Mouse (Mus musculus): ENCODE data around the gene Tnni2.

Tnni2 gene

DNA sequence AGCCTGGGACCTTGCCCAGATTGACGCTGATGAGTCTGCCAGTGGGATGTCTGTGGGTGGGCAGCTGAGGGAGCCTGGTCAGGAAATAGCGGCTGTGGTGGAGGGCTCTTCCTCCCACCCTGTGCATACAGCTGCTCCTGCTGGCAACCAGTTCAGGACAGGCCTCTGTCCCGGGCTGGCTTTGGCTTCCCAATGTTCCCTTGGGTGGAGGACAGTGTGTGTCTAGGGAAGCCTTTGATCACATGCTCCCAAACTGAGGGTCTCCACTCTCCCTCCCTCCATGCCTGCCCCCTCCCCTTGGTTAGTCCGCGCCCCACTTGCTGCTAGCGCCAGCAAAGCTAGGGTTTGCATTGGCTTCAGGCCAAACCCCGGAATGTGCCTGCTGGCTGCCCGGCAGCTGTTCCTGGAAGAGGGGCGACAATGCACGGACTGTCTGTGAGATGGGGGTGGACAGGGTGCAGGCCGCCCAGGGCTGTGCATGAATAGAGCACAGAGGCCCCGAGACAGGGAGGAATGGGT, 11.4 kb upstream of the Tnni2 start:
- no peak for DNase-seq (ENCODE audit: low spot score)

DNA sequence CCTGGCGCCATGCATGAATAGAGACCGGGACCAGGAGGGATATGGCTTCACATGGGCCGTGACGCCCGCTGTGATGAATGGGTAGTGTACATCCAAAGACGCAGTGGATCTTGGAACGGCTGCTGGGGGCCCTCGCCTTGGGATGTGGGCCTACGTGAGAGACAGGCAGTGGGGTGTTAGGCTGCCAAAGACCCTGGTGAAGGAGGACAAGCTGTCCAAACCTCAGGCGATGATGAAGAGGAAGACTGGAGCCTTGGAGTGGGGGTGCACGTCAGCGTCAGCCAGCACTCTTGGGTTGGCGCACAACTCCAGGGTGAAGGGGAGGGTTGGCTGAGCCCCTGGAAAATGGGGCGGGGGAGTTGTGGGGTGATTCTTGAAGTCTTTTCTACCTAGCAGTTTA, 10.5 kb upstream of the Tnni2 start:
- no peak for DNase-seq (ENCODE audit: low spot score)

DNA sequence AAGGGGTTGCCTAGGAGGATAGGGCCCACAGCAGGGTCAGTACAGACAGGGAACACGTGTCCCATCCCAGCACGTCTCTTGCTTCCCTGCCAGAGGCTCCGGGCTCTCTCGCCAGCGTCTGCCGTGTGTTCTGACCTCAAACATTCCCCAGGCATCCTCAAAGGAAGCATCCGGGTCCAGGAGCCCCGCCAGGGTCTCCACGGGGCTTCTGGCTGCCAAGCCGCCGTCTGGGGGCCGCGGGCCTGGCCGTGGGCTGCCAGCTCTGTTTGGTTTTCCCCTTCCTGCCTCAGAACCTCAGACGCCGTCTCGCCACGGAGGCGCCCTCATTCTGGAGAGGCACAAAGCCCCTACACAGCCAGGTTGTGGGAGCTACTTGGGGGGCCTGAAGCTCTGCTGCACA, 8.0 kb upstream of the Tnni2 start:
- no peak for DNase-seq (ENCODE audit: low spot score)

- no peak for DNase-seq (ENCODE audit: low spot score)
Measured at GRCm38 (mm10) chr7:142434137-142434865, 7.3 kb upstream of the Tnni2 start, which contains the start of gene Syt8. Gene Syt8, plus strand, starts transcription at chr7:142434850.

GRCm38 (mm10) chr7:142435524-142435923, 6.1 kb upstream of the Tnni2 start:
- peak; percentile 93 for DNase-seq (ENCODE audit: low spot score)

GRCm38 (mm10) chr7:142437324-142437723, 4.3 kb upstream of the Tnni2 start:
- no peak for DNase-seq (ENCODE audit: low spot score)

DNA sequence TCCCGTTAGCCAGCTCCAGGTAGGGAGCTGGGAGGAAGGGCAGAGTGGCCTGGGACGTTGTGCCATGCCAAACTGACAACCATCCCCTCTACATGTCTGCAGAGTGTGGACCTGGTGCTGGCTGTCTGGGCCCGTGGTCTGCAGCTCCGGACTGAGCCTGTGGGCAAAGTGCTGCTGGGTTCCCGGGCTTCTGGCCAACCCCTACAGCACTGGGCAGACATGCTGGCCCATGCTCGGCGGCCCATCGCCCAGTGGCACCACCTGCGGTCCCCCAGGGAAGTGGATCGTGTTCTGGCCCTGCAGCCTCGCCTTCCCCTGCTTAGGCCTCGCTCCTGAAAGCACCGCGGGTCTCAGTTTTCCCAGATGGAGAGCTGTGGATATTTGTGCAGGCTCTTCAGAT, 1.6 kb upstream of the Tnni2 start:
- DNase-seq (ENCODE audit: low spot score): no peak

- peak; percentile 81 for DNase-seq (ENCODE audit: low spot score)
Measured at GRCm38 (mm10) chr7:142440657-142441114, 922 bp upstream of the Tnni2 start.

DNA sequence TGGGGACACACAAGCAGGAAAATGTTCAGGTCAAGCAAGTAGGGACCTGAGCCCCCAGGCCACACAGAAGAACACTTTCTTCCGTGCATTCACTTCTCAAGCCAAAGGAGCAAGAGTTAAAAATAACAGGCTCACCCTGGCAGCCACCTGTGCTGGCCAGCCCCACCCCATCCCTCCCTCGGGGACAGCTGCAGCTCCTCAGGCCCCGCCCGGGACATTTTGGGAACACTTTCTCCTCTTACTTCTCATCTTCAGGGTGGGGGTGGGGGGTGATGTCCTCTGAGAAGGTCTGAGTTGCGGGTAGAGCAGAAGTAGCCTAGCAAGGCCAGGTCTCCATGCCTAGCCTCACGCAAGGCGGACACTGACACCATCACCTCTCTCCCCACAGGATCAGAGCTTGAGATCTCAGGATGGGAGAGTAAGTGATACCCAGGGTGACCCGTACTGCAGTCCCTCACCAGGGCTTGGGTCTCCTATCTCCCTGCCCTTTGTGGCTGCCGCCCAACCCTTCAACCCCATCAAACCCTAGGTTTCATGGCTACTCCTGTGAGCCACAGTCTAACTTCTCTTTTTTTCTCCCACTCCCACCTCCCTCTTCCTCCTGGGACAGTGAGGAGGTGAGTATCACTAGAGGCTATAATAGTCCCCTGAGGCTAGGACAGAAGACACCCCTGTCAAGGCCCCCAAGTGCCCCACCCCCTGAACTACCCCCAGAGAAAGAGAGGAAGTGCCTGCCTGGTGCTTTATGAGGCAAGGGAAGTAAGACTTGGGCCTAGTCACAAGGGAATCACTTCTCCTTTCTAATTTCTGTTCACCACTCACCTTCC, 686 bp downstream of the Tnni2 start:
- DNase-seq (ENCODE audit: low spot score): no peak

- DNase-seq (ENCODE audit: low spot score): no peak
Measured at GRCm38 (mm10) chr7:142442908-142443420, 1.4 kb downstream of the Tnni2 start.

DNA sequence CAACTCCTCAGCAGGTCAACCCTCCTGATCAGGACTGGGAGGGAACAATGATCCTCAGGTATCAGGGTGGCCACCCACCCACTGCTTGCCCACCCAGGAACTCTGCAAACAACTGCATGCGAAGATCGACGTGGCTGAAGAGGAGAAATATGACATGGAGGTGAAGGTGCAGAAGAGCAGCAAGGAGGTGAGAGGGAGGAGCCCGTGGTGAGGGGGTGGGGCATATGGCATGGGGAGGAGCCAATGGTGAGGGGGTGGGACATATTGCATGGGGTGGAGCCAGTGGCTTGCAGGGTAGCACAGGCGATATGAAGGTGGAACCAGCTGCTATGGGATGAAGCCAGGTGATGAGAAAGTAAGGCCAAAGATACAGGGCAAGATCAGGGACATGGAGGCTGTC, 1.9 kb downstream of the Tnni2 start:
- no peak for DNase-seq (ENCODE audit: low spot score)

GRCm38 (mm10) chr7:142444171-142444570, 2.6 kb downstream of the Tnni2 start:
- DNase-seq (ENCODE audit: low spot score): no peak

- no peak for DNase-seq (ENCODE audit: low spot score)
Measured at GRCm38 (mm10) chr7:142445324-142445723, 3.7 kb downstream of the Tnni2 start.

DNA sequence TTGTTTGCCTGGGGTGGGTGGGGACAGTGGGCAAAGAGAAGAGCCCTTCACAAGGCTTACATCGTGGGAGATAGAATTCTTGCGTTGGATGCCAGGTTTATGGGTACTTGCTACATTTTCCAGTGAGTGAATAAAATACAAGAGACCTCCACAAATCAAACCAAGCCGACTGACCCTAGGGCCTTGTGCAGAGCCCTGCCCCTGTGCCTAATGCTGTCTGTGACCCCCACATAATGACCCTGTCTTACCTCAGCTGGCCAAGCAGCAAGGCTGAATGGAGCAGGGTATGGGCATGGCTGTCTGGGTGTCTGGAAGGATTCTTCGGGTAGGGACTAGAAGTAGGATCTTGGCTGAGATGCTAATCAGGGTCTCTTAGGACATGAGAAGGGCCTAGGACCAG, 4.7 kb downstream of the Tnni2 start:
- DNase-seq (ENCODE audit: low spot score): no peak

DNA sequence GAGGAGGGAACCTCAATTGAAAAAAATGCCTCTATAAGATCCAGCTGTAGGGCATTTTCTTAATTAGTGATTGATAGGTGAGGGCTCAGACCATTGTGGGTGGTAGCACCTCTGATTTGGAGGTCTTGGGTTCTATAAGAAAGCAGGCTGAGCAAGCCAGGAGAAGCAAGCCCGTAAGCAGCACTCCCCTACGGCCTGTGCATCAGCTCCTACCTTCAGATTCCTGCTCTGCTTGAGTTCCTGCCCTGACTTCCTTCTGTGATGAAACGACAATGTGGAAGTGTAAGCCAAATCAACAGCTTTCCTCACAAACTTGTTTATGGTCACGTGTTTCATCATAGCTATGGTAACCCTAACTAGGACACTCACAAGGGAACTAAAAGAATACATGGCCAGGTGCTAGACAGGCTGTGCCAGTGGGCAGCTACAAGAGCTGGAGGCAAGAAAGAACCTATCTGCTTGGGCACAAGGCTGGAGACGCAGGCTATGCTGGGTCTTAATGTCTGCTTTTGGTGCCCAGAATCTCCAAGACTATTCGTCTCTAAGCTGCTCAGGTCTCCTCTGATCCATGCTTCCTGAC, 7.5 kb downstream of the Tnni2 start:
- no peak for DNase-seq (ENCODE audit: low spot score)

GRCm38 (mm10) chr7:142454706-142455105, 13.1 kb downstream of the Tnni2 start:
- DNase-seq (ENCODE audit: low spot score): no peak

DNA sequence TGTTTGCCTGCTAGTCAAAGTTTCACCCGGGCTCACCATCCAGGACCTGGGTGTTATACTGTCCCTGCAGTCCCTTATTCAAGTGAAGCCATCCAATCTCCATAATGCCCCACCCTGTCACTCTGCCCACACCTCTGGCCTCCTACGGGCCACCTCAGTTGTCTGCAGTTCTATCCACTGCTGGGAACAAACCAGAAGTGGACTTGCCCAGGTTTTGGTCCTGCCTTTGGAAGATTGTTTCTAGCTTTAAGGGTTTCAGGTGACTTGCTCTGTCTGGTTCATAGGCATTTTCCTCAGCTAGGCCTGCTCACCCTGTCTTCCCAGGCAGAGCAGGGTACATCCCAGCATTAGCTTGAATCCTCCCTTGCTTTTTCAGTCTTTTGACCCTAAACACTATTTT, 13.6 kb downstream of the Tnni2 start:
- DNase-seq (ENCODE audit: low spot score): no peak

DNA sequence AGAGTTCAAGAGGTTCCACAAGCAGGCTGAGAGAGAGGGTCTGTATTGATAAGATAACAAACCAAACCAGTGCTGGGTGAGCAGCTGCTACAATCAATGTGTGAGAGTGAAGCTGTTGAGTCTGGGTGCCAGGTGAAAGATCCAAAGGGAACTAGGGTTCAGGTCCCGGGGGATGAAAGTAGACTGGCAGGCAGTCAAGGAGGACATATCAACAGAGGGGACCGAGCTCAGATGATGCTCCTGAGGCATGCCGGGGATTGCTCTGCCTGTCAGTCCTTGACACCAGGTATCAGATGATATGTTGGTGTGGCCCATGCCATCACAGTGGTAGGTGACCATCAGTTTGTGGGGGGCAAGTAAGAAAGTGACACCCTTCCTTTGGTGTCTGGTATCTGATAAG, 15.2 kb downstream of the Tnni2 start:
- DNase-seq (ENCODE audit: low spot score): no peak

- DNase-seq (ENCODE audit: low spot score): peak; percentile 78
Measured at GRCm38 (mm10) chr7:142457227-142457811, 15.7 kb downstream of the Tnni2 start.

DNA sequence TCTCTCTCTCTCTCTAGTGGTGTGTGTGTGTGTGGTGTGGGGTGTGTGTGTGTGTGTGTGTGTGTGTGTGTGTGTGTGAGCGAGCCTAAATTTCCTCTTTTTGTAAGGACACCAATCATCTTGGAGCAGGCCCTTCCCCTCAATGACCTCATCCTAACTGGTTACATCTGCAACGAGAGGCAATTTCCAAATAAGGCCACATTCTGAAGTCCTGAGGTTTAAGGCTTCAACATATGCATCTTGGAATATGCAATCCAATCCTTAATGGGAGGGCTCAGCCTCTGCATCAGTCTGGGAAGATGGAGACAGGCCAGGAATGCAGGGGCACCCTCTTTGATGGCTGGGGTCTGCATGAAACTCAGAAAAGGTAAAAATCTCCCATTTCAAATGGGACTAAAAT, 16.4 kb downstream of the Tnni2 start:
- no peak for DNase-seq (ENCODE audit: low spot score)

- DNase-seq (ENCODE audit: low spot score): no peak
Measured at GRCm38 (mm10) chr7:142458676-142459298, 17.2 kb downstream of the Tnni2 start.

DNA sequence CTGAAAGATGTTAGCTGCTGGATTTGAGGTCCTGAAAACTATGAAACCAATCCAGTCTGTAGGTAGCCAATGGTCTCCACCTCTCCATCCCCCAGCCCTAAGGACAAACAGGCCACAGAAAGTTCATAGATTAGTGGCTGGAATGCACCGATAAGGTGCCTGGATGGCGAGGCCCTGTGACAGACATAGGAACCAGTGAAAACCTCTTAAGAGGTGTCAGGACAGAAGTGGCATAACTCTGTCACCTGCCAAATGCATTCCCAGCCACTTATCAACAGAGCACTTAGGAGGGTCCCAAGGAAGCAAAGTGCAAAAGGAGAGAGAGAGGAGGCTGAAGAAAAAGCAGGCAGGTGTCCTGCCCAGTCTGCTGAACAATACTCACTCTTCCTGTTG, 17.7 kb downstream of the Tnni2 start:
- DNase-seq (ENCODE audit: low spot score): no peak
